ENCODE assay signal across 28 mouse cellular contexts in the genomic region with DNA sequence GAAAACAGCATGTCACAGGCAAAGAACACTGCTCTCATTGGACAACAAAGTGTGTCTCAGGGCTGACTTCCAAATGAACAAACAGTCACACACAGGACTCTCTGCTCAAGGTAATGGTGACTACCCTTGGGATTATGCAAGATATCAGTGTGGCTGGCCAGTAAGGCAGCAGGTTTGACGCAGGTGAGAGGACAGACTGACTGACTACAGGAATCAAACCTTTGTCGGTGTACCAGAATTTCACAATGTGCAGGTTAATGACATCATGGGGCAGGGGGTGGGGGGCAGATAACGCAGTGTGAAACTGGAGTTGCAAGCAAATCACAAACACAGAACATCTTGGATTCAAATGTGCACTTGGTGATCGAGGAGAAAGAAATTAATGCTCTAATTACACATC.
"Had no signal": no experiment of that assay in that cellular context is flagged by ENCODE, and none has a peak within 500 bp of the region (broad histone marks: within the 10 kb centered on the region; RNA-seq: fewer than 3 reads in every experiment).

No protein-coding gene starts in this region.

- H3K27ac ChIP-seq: embryonic facial prominence, embryonic 10.5 days; embryonic facial prominence, embryonic 12.5 days; embryonic facial prominence, embryonic 13.5 days; embryonic facial prominence, embryonic 15.5 days; forebrain, embryonic 10.5 days; forebrain, embryonic 12.5 days; forebrain, embryonic 13.5 days; forebrain, embryonic 15.5 days; gastrocnemius, adult 2 months had no signal

- H3K9ac ChIP-seq: embryonic facial prominence, embryonic 12.5 days; embryonic facial prominence, embryonic 13.5 days; embryonic facial prominence, embryonic 15.5 days; forebrain, embryonic 12.5 days; forebrain, embryonic 13.5 days; forebrain, embryonic 15.5 days; forebrain, postnatal 0 days had no signal

- DNase-seq: cerebellum, adult 2 months; cerebellum, adult 8-10 months; cerebellum, adult 9-10 months; cerebellum, adult 9-11 months; cerebellum, postnatal 10 days; cerebellum, postnatal 14 days; cerebellum, postnatal 25 days; cerebellum, postnatal 36 days; embryo, embryonic 11 days; forebrain, postnatal 0 days; gastrocnemius, adult 2 months; gastrocnemius, postnatal 10 days; gastrocnemius, postnatal 14 days; gastrocnemius, postnatal 25 days; gastrocnemius, postnatal 36 days; heart, adult 11 months; heart, adult 18-20 months had no signal

- H3K9me3 ChIP-seq: embryonic facial prominence, embryonic 10.5 days; embryonic facial prominence, embryonic 12.5 days; embryonic facial prominence, embryonic 13.5 days; embryonic facial prominence, embryonic 15.5 days; forebrain, embryonic 10.5 days; forebrain, embryonic 12.5 days; forebrain, embryonic 13.5 days; forebrain, embryonic 15.5 days had no signal

- H3K4me2 ChIP-seq: embryonic facial prominence, embryonic 12.5 days; embryonic facial prominence, embryonic 13.5 days; embryonic facial prominence, embryonic 15.5 days; forebrain, embryonic 12.5 days; forebrain, embryonic 13.5 days; forebrain, embryonic 15.5 days had no signal

- ATAC-seq: forebrain, embryonic 13.5 days; forebrain, embryonic 14.5 days; forebrain, embryonic 15.5 days; forebrain, embryonic 16.5 days; forebrain, postnatal 0 days had no signal

- H3K36me3 ChIP-seq: embryonic facial prominence, embryonic 10.5 days; embryonic facial prominence, embryonic 12.5 days; embryonic facial prominence, embryonic 13.5 days; embryonic facial prominence, embryonic 15.5 days; forebrain, embryonic 10.5 days; forebrain, embryonic 12.5 days; forebrain, embryonic 15.5 days had no signal

- H3K4me3 ChIP-seq: embryonic facial prominence, embryonic 10.5 days; embryonic facial prominence, embryonic 12.5 days; embryonic facial prominence, embryonic 13.5 days; embryonic facial prominence, embryonic 15.5 days; erythroblast, embryonic 14.5 days; forebrain, embryonic 10.5 days; forebrain, embryonic 12.5 days; forebrain, embryonic 13.5 days; forebrain, embryonic 15.5 days; gastrocnemius, adult 2 months had no signal

- H3K27me3 ChIP-seq: embryonic facial prominence, embryonic 12.5 days; embryonic facial prominence, embryonic 13.5 days; embryonic facial prominence, embryonic 15.5 days; forebrain, embryonic 13.5 days; forebrain, embryonic 15.5 days had no signal
